Mouse (Mus musculus) neural tube, embryonic 10.5 days (tissue): ENCODE measurements around the gene Mtx3.

Experiments used
- DNase-seq: peaks from one replicate; pipeline ENCODE4 v3.0.0-alpha.2; 2017; ENCODE audit warnings: low spot score; ENCODE audit errors: extremely low spot score

The Mtx3 gene

GRCm38 (mm10) chr13:92882986-92883720 lies 38.6 kb downstream of the Mtx3 start:
- no peak for DNase-seq

- DNase-seq, result no peak
Observed at GRCm38 (mm10) chr13:92884206-92884605, 39.6 kb downstream of the Mtx3 start.

- no peak for DNase-seq
Observed at GRCm38 (mm10) chr13:92884930-92885329, 40.4 kb downstream of the Mtx3 start.

GRCm38 (mm10) chr13:92899087-92899486 lies 54.5 kb downstream of the Mtx3 start:
- DNase-seq, result no peak

- DNase-seq, result no peak
Observed at GRCm38 (mm10) chr13:92903291-92903690, 58.7 kb downstream of the Mtx3 start.

GRCm38 (mm10) chr13:92905944-92906343 lies 61.4 kb downstream of the Mtx3 start:
- no peak for DNase-seq

GRCm38 (mm10) chr13:92907366-92907765 lies 62.8 kb downstream of the Mtx3 start:
- DNase-seq, result no peak
